Mouse (Mus musculus): ENCODE results near the gene Gm49395. TPM values are rescaled to one million over a fixed set of nuclear protein-coding genes. Genes with fewer than 3 reads are reported as not detected.
A peak's percentile ranks its signal among the peaks of the same experiment; 100 is the strongest.

Gm49395 gene
- polyA plus RNA-seq, 1 experiment from 2014 or later: 7.3 TPM

DNA sequence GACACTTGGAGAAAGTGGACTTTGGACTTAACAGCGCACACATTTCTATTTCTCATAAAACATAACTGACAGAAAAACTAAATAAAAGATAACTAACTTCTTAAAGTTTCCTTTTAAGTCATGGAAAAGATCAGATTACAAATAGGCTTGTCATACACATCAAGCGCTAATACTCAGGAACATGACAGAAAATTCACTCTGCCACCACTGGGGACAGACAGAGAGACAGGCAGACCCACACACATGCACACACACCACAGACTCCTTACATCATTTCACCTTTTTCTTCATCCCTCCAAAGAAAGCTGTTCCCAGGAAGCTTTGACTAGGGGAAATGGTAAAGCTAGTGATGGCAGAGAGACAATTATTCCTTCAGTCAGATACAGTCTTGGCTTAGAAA, 6.3 kb downstream of the Gm49395 start:
- no peak for DNase-seq (ENCODE audit: low spot score)
- WGBS: 98% methylated on average over 2 of the region's 2 CpGs
- Histone ChIP-seq H3K4me1 (peaks cover 15% of the 10 kb centered on the region; the same call in 1 of the 2 replicates), H3K27ac (no peak overlapping the region), H3K4me3 (no peak overlapping the region), H3K27me3 (ENCODE audit: insufficient read depth, poor library complexity, severe bottlenecking) (no peaks in the 10 kb centered on the region), H3K36me3 (no peaks in the 10 kb centered on the region), H3K9me3 (no peaks in the 10 kb centered on the region)

DNA sequence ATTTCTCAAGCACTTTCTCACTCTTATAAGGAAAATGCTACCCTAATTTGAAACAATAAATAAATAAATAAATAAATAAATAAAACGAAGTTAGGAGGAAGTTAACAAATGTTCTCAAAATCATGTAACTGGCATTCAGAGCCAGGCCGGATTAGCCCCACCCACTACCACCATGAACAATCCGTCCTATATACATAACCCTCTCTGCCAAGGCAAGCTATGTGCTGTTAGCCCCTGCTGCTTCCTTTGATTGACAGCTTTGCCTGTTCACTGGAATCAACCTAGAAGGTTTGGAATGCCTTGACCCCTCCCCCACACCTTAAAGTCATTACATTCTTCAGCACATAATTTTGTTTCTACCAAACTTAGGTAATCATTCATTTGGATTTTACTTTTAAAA, 10.2 kb downstream of the Gm49395 start:
- Histone ChIP-seq H3K27me3 (ENCODE audit: insufficient read depth, poor library complexity, severe bottlenecking) (no peaks in the 10 kb centered on the region), H3K36me3 (peaks cover 18% of the 10 kb centered on the region), H3K9me3 (no peaks in the 10 kb centered on the region), H3K27ac (peak overlapping the region; percentile 96; the same call in 1 of the 2 replicates), H3K4me3 (peak overlapping the region; percentile 73; the same call in 1 of the 2 replicates), H3K4me1 (peaks cover 38% of the 10 kb centered on the region)
- WGBS: 44% methylated on average over 3 of the region's 3 CpGs
- no peak for DNase-seq (ENCODE audit: low spot score)

DNA sequence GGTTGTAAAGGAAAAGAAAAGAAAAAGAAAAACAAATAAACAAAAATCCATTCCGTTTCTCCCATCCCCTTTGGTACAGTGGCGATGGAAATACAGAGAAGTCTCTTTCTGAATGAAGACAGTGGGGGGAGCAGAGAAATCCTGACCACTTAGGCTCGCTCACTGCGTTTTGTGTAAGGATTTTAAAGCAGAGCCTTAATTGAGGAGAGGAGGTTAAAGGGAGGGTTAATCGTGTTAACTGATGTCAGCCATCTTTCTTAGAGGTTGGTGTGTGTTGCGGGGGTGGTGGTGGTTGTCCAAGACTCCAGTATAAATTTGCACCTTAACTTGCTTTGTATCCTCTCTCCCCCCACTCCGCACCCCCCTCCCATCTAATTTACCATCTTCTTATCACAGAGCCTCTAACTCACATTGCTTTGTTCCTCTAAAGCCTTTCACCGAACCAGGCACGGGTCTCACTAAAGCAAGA, 10.7 kb downstream of the Gm49395 start:
- H3K9me3 ChIP-seq: no peaks in the 10 kb centered on the region
- H3K36me3 ChIP-seq: peaks cover 21% of the 10 kb centered on the region
- peak overlapping the region; percentile 73 for H3K4me3 ChIP-seq
- peak overlapping the region; percentile 96 for H3K27ac ChIP-seq
- WGBS: 41% methylated on average over 9 of the region's 9 CpGs
- no peaks in the 10 kb centered on the region for H3K27me3 ChIP-seq (ENCODE audit: insufficient read depth, poor library complexity, severe bottlenecking)
- peaks cover 40% of the 10 kb centered on the region for H3K4me1 ChIP-seq
- DNase-seq (ENCODE audit: low spot score): no peak

DNA sequence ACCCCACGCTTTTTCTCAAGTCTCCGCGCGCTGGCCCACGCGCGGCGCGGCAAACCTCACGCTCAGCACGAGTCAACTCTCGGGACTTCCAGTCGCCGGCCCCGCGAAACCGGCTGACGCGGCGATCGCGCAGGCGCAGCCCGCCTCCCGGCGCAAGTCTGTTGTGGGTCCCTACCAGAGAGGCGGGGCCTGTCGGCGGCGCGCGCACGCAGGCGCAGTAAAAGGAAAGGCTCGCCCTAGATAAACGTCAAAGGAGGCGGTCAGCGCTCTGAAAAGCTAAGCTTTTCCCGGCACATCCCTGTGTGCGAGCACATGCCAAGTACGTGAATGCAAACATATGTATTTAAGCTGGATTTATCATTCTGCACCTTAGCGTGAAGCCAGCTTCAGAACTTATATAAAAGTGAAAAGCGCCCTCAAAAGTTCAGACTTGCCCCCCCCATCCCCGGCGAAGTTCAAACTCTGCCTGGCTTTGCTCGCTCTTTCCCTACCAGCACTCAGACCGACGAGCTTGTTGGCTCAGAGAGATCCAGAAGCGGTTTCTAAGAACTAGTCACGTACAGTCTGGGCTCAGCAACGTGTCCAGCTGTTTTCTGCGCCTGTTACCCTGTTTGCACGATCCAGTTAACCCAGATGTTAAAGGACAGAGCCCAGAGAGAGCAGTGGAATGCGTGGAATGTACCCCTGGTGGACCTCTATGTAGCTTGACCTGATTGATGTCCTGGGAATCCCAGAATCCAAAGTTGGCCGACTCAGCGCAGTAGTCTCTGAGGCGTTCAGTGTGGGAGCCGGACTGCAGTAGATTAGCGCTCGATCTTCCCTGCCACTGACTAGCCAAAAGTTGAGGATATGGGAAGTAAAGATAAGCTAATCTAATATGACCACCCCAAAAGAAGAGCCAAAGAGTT, 11.4 kb downstream of the Gm49395 start, which contains the start of gene Pelo:
TSS of gene Pelo (minus strand) at position 118 of the 908 bp plus-strand sequence.
- peak; percentile 97 for DNase-seq (ENCODE audit: low spot score)
- WGBS: under 1% methylated on average over 60 of the region's 60 CpGs

DNA sequence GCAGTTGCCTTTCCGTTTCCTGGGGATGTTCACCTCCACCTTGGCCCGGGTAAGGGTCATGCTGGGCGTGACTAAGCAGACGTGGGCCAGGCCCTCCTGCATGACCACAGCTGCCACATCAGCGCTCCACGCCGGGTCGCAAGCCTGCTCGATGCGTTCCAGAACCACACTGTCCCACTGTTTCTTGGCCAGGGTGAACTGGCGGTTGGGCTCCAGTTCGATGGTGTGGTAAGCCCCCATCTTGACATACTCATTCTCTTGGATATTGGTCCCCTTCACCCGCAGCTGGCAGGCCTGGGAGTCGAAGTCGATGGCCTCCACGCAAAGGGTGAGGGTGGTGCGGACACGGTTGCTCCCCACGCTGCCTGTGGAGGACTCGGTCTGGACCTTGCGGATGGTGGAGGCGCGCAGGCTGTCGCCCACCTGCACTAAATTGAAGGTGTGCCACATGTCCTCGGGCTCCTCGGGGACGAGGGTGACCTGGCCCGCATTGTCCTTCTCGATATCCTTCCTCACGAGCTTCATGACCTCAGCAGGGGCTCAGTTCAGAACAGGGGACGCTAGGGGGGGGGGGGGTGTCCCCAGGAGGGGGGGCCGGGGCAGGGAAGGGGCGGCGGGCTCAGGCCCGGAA, 12.2 kb downstream of the Gm49395 start:
- H3K36me3 ChIP-seq: peaks cover 23% of the 10 kb centered on the region
- H3K27me3 ChIP-seq (ENCODE audit: insufficient read depth, poor library complexity, severe bottlenecking): no peaks in the 10 kb centered on the region
- H3K4me1 ChIP-seq: peaks cover 42% of the 10 kb centered on the region
- peak overlapping the region; percentile 96 for H3K27ac ChIP-seq
- H3K4me3 ChIP-seq: peak overlapping the region; percentile 73
- DNase-seq (ENCODE audit: low spot score): peak; percentile 87
- 4% methylated on average over 30 of the region's 35 CpGs for WGBS
- no peaks in the 10 kb centered on the region for H3K9me3 ChIP-seq

More for the DNA sequence above, 11.4 kb downstream of the Gm49395 start, which contains the start of gene Pelo:
- H3K27me3 ChIP-seq (ENCODE audit: insufficient read depth, poor library complexity, severe bottlenecking): no peaks in the 10 kb centered on the region
- peaks cover 42% of the 10 kb centered on the region for H3K4me1 ChIP-seq
- H3K9me3 ChIP-seq: no peaks in the 10 kb centered on the region
- H3K4me3 ChIP-seq: peak within 1 kb of the TSS; percentile 73
- peaks cover 23% of the 10 kb centered on the region for H3K36me3 ChIP-seq
- peak within 1 kb of the TSS; percentile 96 for H3K27ac ChIP-seq

DNA sequence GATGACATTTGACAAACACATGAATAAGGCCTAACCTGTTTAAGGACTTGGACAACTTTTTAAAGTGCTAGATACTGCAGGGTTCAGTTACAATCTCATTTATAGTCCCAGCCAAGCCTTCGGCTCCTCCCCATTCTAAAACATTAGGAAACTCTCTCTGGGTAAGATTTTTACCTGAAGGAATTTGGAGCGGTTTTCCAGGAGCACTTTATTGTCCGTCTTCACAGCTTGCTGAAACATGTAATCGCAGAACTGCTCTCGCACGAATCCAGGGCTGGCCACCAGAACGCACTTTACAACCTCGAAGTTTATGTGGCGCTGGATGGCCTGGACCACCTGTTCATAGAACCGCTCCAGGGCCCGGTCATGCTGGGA, 12.7 kb downstream of the Gm49395 start:
- peak overlapping the region; percentile 96 for H3K27ac ChIP-seq
- no peaks in the 10 kb centered on the region for H3K27me3 ChIP-seq (ENCODE audit: insufficient read depth, poor library complexity, severe bottlenecking)
- no peaks in the 10 kb centered on the region for H3K9me3 ChIP-seq
- H3K36me3 ChIP-seq: peaks cover 23% of the 10 kb centered on the region
- WGBS: 56% methylated on average over 11 of the region's 11 CpGs
- peaks cover 42% of the 10 kb centered on the region for H3K4me1 ChIP-seq
- H3K4me3 ChIP-seq: peak overlapping the region; percentile 73
- no peak for DNase-seq (ENCODE audit: low spot score)

DNA sequence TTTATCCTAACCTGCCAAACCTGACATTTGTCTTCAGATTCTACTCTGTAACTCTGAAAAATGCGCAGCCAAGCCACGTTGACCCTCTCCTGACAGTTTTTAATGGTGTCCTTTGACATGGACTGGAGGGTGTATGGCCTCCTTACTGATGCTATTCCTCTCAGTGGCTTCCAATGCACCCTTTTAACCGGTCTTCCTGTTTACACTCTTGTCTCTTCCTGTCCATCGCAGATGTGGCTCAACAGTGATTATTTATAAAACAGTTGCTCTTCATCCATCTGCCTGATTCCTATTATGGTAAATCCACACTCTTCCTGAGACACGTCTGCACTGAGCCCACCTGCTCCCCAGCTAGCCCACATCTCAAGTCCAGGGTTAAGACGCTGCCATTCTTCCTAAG, 15.7 kb downstream of the Gm49395 start:
- Histone ChIP-seq H3K27me3 (ENCODE audit: insufficient read depth, poor library complexity, severe bottlenecking) (no peaks in the 10 kb centered on the region), H3K9me3 (no peaks in the 10 kb centered on the region), H3K4me3 (no peak overlapping the region), H3K4me1 (peaks cover 32% of the 10 kb centered on the region), H3K36me3 (peaks cover 23% of the 10 kb centered on the region), H3K27ac (no peak overlapping the region)
- no peak for DNase-seq (ENCODE audit: low spot score)
- WGBS: 82% methylated on average over 6 of the region's 6 CpGs

DNA sequence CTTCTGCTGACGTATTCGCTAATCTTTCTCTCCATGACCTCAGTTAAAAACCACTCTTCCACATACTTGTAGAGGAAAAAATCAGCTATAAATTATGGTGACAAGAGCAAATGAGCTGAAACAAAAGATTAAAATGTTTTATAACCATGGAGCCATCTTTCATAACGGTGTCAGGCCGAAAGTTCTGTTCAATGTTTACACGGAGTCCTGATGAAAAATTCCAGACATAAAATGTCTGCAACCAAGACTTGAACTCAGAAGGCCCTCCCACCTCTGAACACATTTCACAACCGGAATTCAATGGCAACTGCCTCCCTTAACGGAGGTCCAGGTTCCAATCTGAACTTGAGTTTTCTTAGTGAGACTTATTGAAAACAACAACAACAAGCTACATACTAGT, 19.4 kb downstream of the Gm49395 start:
- 88% methylated on average over 7 of the region's 7 CpGs for WGBS

DNA sequence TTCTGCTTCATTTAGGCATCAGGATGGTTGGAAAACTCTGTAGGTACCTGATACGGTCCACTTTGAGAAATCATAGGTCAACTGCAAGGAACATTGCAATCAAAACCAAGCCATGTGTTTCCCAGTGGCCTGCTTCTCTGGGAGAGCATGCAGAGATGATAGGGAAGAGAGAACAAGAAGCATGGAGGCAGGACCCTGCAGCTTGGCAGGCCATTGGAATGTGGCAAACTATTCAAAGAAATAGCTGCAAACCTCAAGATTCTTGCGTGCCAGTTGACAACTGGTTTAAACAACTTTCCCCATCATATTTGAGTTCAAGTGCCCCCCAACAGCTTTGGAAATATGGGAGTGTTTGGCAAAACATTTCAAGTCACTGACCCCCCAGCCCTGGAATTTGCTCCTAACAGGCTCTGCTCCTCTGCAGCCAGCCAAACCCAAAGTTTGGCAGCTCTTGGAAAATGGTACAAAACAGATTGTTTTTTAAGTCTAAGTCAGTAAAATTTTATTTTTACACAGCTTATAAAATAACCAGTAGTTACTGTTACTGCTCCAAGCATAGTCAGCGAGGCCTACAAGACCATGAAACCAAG, 21.6 kb downstream of the Gm49395 start:
- Histone ChIP-seq H3K27me3 (ENCODE audit: insufficient read depth, poor library complexity, severe bottlenecking) (no peaks in the 10 kb centered on the region), H3K4me3 (no peak overlapping the region), H3K27ac (no peak overlapping the region), H3K4me1 (0 out of 2 replicates have a peak, but pooled peaks cover 7% of the 10 kb centered on the region), H3K9me3 (no peaks in the 10 kb centered on the region), H3K36me3 (no peaks in the 10 kb centered on the region)
- 86% methylated on average over 3 of the region's 3 CpGs for WGBS
- DNase-seq (ENCODE audit: low spot score): no peak

More for the DNA sequence above, 19.4 kb downstream of the Gm49395 start:
- H3K27me3 ChIP-seq (ENCODE audit: insufficient read depth, poor library complexity, severe bottlenecking): no peaks in the 10 kb centered on the region
- peaks cover 16% of the 10 kb centered on the region for H3K4me1 ChIP-seq
- peaks cover 12% of the 10 kb centered on the region for H3K36me3 ChIP-seq
- no peak for DNase-seq (ENCODE audit: low spot score)
- no peak overlapping the region for H3K27ac ChIP-seq
- no peak overlapping the region for H3K4me3 ChIP-seq
- H3K9me3 ChIP-seq: no peaks in the 10 kb centered on the region

DNA sequence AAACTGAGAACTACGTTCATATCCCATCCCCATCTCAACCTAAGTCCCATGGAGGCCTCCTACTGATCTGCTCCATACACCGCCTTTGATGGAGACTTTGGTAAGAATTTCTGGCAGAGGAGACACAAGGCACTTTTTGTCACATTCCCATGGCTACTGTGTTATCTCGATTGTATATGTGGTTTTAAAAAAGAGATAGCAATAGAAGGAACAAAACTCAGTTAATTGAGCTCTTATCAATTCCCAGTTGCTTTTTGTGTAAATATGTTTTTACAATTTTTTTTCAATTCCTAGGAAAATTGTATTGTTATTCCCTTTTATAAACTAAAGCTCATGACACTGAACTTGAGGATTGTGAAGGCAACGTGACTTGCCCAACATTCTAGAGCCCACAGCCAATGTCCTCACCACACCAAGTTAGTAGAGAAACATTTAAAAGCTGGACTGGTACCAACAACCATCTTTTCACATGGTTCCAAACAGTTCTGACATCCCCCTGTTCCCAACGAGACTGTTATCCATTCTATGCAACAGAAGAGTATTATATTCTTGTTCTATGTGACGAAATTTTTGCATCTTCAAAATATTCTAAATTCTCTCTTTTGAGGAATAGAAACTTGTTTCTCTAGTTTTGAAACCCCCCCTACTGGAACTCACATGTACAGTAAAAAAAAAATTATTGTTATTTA, 22.6 kb downstream of the Gm49395 start:
- H3K36me3 ChIP-seq: no peaks in the 10 kb centered on the region
- H3K9me3 ChIP-seq: no peaks in the 10 kb centered on the region
- no peak overlapping the region for H3K4me3 ChIP-seq
- H3K4me1 ChIP-seq: 0 out of 2 replicates have a peak, but pooled peaks cover 10% of the 10 kb centered on the region
- WGBS: 75% methylated on average over 6 of the region's 6 CpGs
- no peak overlapping the region for H3K27ac ChIP-seq
- no peaks in the 10 kb centered on the region for H3K27me3 ChIP-seq (ENCODE audit: insufficient read depth, poor library complexity, severe bottlenecking)
- DNase-seq (ENCODE audit: low spot score): no peak

DNA sequence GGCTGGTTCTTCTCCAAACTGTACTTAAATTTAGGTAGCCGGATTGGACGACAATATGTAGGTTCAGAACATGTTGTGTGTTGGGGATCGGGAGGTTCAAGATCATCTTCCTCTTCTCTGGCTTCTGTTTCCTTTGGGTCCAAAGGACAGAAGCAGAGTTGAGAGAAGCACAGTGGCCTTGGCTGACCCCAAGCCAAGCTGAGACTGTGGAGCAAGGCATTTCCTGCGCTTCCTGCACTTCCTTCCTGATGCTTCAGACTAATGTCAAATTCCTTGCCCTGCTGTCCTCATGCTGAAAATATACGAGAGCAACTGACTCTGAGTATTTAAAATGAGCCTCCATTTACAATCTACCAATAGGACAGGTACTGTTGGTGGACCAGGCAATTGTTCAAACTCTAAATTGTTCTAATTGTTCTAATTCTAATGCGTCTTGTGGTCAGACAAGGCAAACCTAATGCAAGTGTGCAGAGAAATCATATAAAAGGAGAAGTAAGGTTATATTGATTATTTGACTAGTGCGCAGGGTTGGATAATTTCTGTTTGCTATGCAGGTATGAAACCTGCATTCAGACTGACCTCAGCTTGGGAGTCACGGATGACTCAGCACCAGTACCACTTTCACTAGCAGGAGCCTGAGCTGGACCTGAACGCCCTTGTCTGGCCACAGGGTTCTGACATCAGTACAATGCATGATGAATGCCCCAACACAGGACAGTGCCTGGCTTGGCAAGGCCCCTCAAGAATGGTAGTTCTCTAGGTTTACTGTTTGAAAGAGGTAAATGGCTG, 24.2 kb downstream of the Gm49395 start:
- DNase-seq (ENCODE audit: low spot score): no peak
- WGBS: 79% methylated on average over 9 of the region's 9 CpGs
- Histone ChIP-seq H3K27me3 (ENCODE audit: insufficient read depth, poor library complexity, severe bottlenecking) (no peaks in the 10 kb centered on the region), H3K36me3 (no peaks in the 10 kb centered on the region), H3K9me3 (no peaks in the 10 kb centered on the region), H3K4me1 (0 out of 2 replicates have a peak, but pooled peaks cover 10% of the 10 kb centered on the region), H3K4me3 (no peak overlapping the region), H3K27ac (no peak overlapping the region)

DNA sequence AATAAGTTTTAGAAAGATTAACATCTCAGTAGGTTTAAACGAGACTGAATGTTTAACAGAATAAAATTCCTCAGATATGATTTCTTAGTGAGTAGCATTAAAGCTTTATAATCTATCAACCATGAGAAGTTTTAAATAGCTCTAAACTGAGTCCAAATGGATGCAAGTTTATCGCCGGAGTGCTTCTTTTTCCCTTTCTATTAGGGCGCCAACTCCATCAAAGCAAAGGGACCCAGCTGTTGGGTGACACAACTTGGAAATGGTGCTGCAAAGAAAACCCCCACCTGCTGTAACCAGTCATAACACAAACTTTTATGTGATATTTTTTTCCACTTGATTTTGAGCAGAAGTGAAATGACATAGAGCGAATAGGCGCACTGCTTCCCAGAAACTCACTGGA, 29.3 kb downstream of the Gm49395 start:
- no peak overlapping the region for H3K4me3 ChIP-seq
- no peak overlapping the region for H3K27ac ChIP-seq
- H3K4me1 ChIP-seq: 0 out of 2 replicates have a peak, but pooled peaks cover 3% of the 10 kb centered on the region
- 89% methylated on average over 6 of the region's 6 CpGs for WGBS
- no peaks in the 10 kb centered on the region for H3K27me3 ChIP-seq (ENCODE audit: insufficient read depth, poor library complexity, severe bottlenecking)
- H3K9me3 ChIP-seq: no peaks in the 10 kb centered on the region
- H3K36me3 ChIP-seq: no peaks in the 10 kb centered on the region
- DNase-seq (ENCODE audit: low spot score): no peak

Measured in heart, embryonic 10.5 days (tissue).